Mouse (Mus musculus): Measurements from ENCODE around the gene Sprtn.

Sprtn gene

GRCm38 (mm10) chr8:124897386-124898250, at the start of gene Sprtn, which contains the start of gene Exoc8:
Gene Sprtn, plus strand, starts transcription at chr8:124897886.
Gene Exoc8, minus strand, starts transcription at chr8:124897705.
- peak; percentile 97 to 100 for DNase-seq (ENCODE audit: low spot score in 2 of 2)

- no peak for DNase-seq (ENCODE audit: low spot score in 2 of 2)
Measured at GRCm38 (mm10) chr8:124853511-124853910, 44.2 kb upstream of the Sprtn start.

- DNase-seq (ENCODE audit: low spot score in 2 of 2) = peak in 1 of 2 experiments; percentile 29
Measured at GRCm38 (mm10) chr8:124859466-124859865, 38.2 kb upstream of the Sprtn start.

- DNase-seq (ENCODE audit: low spot score in 2 of 2) = no peak
Measured at GRCm38 (mm10) chr8:124860188-124860587, 37.5 kb upstream of the Sprtn start.

GRCm38 (mm10) chr8:124862321-124863162, 35.1 kb upstream of the Sprtn start, which contains the start of the genes Gnpat and 2810004N23Rik:
Gene Gnpat, plus strand, starts transcription at chr8:124863033.
Gene 2810004N23Rik, minus strand, starts transcription at chr8:124863120.
- peak; percentile 88 to 96 for DNase-seq (ENCODE audit: low spot score in 2 of 2)

GRCm38 (mm10) chr8:124863163-124863677, 34.5 kb upstream of the Sprtn start:
- no peak for DNase-seq (ENCODE audit: low spot score in 2 of 2)

GRCm38 (mm10) chr8:124863729-124864128, 34.0 kb upstream of the Sprtn start:
- DNase-seq (ENCODE audit: low spot score in 2 of 2) = no peak

GRCm38 (mm10) chr8:124866669-124867068, 31.0 kb upstream of the Sprtn start:
- DNase-seq (ENCODE audit: low spot score in 2 of 2) = no peak

GRCm38 (mm10) chr8:124867126-124867525, 30.6 kb upstream of the Sprtn start:
- no peak for DNase-seq (ENCODE audit: low spot score in 2 of 2)

- no peak for DNase-seq (ENCODE audit: low spot score in 2 of 2)
Measured at GRCm38 (mm10) chr8:124869708-124870107, 28.0 kb upstream of the Sprtn start.

- no peak for DNase-seq (ENCODE audit: low spot score in 2 of 2)
Measured at GRCm38 (mm10) chr8:124871474-124871873, 26.2 kb upstream of the Sprtn start.

GRCm38 (mm10) chr8:124872081-124872480, 25.6 kb upstream of the Sprtn start:
- no peak for DNase-seq (ENCODE audit: low spot score in 2 of 2)

- no peak for DNase-seq (ENCODE audit: low spot score in 2 of 2)
Measured at GRCm38 (mm10) chr8:124872690-124873089, 25.0 kb upstream of the Sprtn start.

- DNase-seq (ENCODE audit: low spot score in 2 of 2) = no peak
Measured at GRCm38 (mm10) chr8:124878141-124878540, 19.5 kb upstream of the Sprtn start.

- no peak for DNase-seq (ENCODE audit: low spot score in 2 of 2)
Measured at GRCm38 (mm10) chr8:124878946-124879526, 18.6 kb upstream of the Sprtn start.

- DNase-seq (ENCODE audit: low spot score in 2 of 2) = no peak
Measured at GRCm38 (mm10) chr8:124888385-124888784, 9.3 kb upstream of the Sprtn start.

- no peak for DNase-seq (ENCODE audit: low spot score in 2 of 2)
Measured at GRCm38 (mm10) chr8:124892596-124892995, 5.1 kb upstream of the Sprtn start.

GRCm38 (mm10) chr8:124896010-124896631, 1.6 kb upstream of the Sprtn start:
- peak in 1 of 2 experiments; percentile 65 for DNase-seq (ENCODE audit: low spot score in 2 of 2)

GRCm38 (mm10) chr8:124896632-124897385, 877 bp upstream of the Sprtn start:
- peak; percentile 74 to 86 for DNase-seq (ENCODE audit: low spot score in 2 of 2)

GRCm38 (mm10) chr8:124898251-124898905, 692 bp downstream of the Sprtn start:
- DNase-seq (ENCODE audit: low spot score in 2 of 2) = no peak

Data from spleen, postnatal 4 days (tissue).